Mouse (Mus musculus) embryonic facial prominence, embryonic 14.5 days (tissue): ENCODE data around the gene Tac2. TPM values are rescaled to one million over a fixed set of nuclear protein-coding genes. Genes with fewer than 3 reads are reported as not detected.

Source experiments
- ATAC-seq: fragments of 200-750 bp; cut with Nextera tagmentation; 2 replicates; pipeline ENCODE4 v1.8.0; 2017; ENCODE audit warnings: low read depth, moderate number of reproducible peaks, moderate TSS enrichment
- DNase-seq: peaks from one replicate; pipeline ENCODE4 v3.0.0-alpha.2; 2015; ENCODE audit warnings: low spot score
- H3K27ac ChIP-seq: fragments of 300-500 bp; sonication (generic); replicated peaks from 2 replicates; pipeline ENCODE4 v1.5.1; 2014; ENCODE audit warnings: low read depth, mild to moderate bottlenecking, low read length, moderate library complexity
- H3K27me3 ChIP-seq: fragments of 300-500 bp; sonication (generic); replicated peaks from 2 replicates; pipeline ENCODE4 v1.6.1; 2014; ENCODE audit warnings: low read length; ENCODE audit not compliant: control insufficient read depth, insufficient read depth
- H3K36me3 ChIP-seq: fragments of 300-500 bp; sonication (generic); 2 replicates; pipeline ENCODE4 v1.6.1; 2014; ENCODE audit warnings: low read length, mixed read lengths; ENCODE audit not compliant: control insufficient read depth, insufficient read depth
- H3K4me1 ChIP-seq: fragments of 300-500 bp; sonication (generic); 2 replicates; pipeline ENCODE4 v1.6.1; 2014; ENCODE audit warnings: antibody characterized with exemption, low read length; ENCODE audit not compliant: control insufficient read depth, insufficient read depth
- H3K4me2 ChIP-seq: fragments of 300-500 bp; sonication (generic); 2 replicates; pipeline ENCODE4 v1.6.1; 2014; ENCODE audit warnings: low read depth, mild to moderate bottlenecking, low read length, moderate library complexity, mixed read lengths
- H3K4me3 ChIP-seq: fragments of 300-500 bp; sonication (generic); 2 replicates; pipeline ENCODE4 v1.5.1; 2014; ENCODE audit warnings: low read depth, mild to moderate bottlenecking, low read length
- H3K9ac ChIP-seq: fragments of 300-500 bp; sonication (generic); 2 replicates; pipeline ENCODE4 v1.6.1; 2014; ENCODE audit warnings: low read depth, mild to moderate bottlenecking, low read length, moderate library complexity, mixed read lengths
- H3K9me3 ChIP-seq: fragments of 300-500 bp; sonication (generic); 2 replicates; pipeline ENCODE4 v1.6.1; 2016; ENCODE audit warnings: low read length; ENCODE audit not compliant: control insufficient read depth
- WGBS: fragments of 180-500 bp; shearing (Covaris S2); extraction: QIAGEN DNeasy Blood & Tissue Kit; methylation state at CpG from one replicate; pipeline ENCODE4 v1.1.7; 2014; 5-methylcytosine and 5-hydroxymethylcytosine counted together
- polyA plus RNA-seq: library from polyadenylated mRNA; unstranded; fragments of >200 nt; fragmentation: Nextera tagmentation; extraction: Ambion mirVana; gene quantifications from 2 replicates; pipeline ENCODE4 v1.2.1, GENCODE M21; 2014

Tac2 gene
- polyA plus RNA-seq, 1 experiment from 2014 or later: not detected

DNA sequence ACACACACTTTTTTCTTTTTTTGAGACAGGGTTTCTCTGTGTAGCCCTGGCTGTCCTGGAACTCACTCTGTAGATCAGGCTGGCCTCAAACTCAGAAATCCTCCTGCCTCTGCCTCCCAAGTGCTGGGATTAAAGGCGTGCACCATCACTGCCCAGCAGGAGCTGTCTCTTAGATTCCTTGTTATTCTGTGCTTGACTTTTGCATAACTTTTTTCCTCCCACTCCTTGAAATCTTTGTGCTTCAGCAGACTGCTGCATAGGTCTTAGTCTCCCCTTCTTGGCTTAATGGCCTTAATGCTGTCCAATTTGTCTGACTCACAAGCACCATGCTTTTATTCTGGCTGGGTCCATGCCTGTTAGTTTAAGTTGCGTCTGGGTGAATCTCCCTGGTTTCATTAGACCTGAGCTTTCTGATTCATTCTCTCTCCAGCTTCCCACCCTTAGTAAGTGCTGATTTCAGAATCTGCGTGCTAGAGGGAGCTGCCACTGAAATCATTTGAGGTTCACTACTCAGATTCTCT, 15.4 kb upstream of the Tac2 start:
- H3K4me3 ChIP-seq: no peak overlapping the region
- H3K4me2 ChIP-seq: no peak overlapping the region
- DNase-seq (no peak), ATAC-seq (no peak)
- H3K27ac ChIP-seq: no peak overlapping the region
- no peak overlapping the region for H3K9ac ChIP-seq
- no peaks in the 10 kb centered on the region for H3K9me3 ChIP-seq
- no peaks in the 10 kb centered on the region for H3K36me3 ChIP-seq
- 71% methylated on average over 3 of the region's 3 CpGs for WGBS
- H3K27me3 ChIP-seq: no peaks in the 10 kb centered on the region
- 0 out of 2 replicates have a peak, but pooled peaks cover 2% of the 10 kb centered on the region for H3K4me1 ChIP-seq

GRCm38 (mm10) chr10:127710331-127710730, 13.9 kb upstream of the Tac2 start:
- H3K36me3 ChIP-seq: no peaks in the 10 kb centered on the region
- DNase-seq (no peak), ATAC-seq (no peak)
- H3K27ac ChIP-seq: no peak overlapping the region
- no peak overlapping the region for H3K4me2 ChIP-seq
- no peak overlapping the region for H3K4me3 ChIP-seq
- 0 out of 2 replicates have a peak, but pooled peaks cover 2% of the 10 kb centered on the region for H3K4me1 ChIP-seq
- no peak overlapping the region for H3K9ac ChIP-seq
- H3K9me3 ChIP-seq: no peaks in the 10 kb centered on the region
- 67% methylated on average over 13 of the region's 13 CpGs for WGBS
- H3K27me3 ChIP-seq: no peaks in the 10 kb centered on the region

DNA sequence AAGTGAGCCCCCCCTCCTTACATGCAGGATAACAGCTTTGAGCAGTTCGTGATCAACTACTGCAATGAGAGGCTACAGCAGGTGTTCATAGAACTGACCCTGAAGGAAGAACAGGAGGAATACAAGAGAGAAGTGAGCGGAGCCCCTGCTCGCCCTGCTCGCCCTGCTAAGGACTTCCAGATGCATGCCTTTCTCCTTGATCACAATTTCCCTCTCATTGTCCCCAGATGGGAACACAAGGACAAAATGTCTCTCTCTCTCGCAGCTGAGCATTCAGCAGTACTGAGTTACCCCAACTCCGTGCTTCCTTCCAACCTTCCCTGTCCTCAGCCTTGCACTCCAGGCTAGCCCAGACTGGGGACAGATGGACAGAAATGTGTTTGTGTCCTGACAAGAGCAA, 11.5 kb upstream of the Tac2 start:
- no peak for ATAC-seq
- H3K4me3 ChIP-seq: no peak overlapping the region
- no peak overlapping the region for H3K9ac ChIP-seq
- H3K9me3 ChIP-seq: no peaks in the 10 kb centered on the region
- no peaks in the 10 kb centered on the region for H3K36me3 ChIP-seq
- no peak overlapping the region for H3K4me2 ChIP-seq
- no peak overlapping the region for H3K27ac ChIP-seq
- no peaks in the 10 kb centered on the region for H3K27me3 ChIP-seq
- WGBS: 46% methylated on average over 6 of the region's 6 CpGs
- no peak for DNase-seq
- 0 out of 2 replicates have a peak, but pooled peaks cover 2% of the 10 kb centered on the region for H3K4me1 ChIP-seq

- ATAC-seq: no peak; the same call in 1 of the 2 replicates
- H3K9ac ChIP-seq: peak overlapping the region; percentile 46; the same call in 1 of the 2 replicates
- H3K27me3 ChIP-seq: peaks cover 11% of the 10 kb centered on the region; the same call in 1 of the 2 replicates
- peak overlapping the region; percentile 11; the same call in 1 of the 2 replicates for H3K4me3 ChIP-seq
- peak overlapping the region; percentile 49 for H3K4me2 ChIP-seq
- H3K4me1 ChIP-seq: peaks cover 12% of the 10 kb centered on the region
- H3K36me3 ChIP-seq: no peaks in the 10 kb centered on the region
- no peaks in the 10 kb centered on the region for H3K9me3 ChIP-seq
- peak; percentile 19 for DNase-seq
- H3K27ac ChIP-seq: no peak overlapping the region
- 11% methylated on average over 16 of the region's 20 CpGs for WGBS
Measured at GRCm38 (mm10) chr10:127721671-127722418, 2.4 kb upstream of the Tac2 start.

DNA sequence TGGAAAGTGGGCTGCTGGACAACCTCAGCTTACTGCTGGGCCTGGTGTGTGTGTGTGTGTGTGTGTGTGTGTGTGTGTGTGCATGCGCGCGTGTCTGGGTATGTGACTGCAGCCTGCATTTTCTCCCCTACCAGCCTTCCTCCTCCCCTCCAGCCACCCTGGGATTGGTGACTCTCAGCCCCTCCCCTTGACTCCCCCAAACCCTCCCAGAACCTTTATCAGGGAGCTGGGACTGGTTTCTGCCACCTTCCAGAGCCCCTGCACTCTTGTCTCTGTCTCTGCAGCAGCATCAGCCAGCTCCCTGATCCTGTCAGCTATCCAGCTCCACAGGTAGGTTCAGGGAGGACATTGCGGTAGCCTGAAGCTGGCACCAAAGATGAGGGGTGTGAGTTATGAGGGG, 858 bp downstream of the Tac2 start:
- ATAC-seq (no peak), DNase-seq (no peak)
- no peaks in the 10 kb centered on the region for H3K36me3 ChIP-seq
- H3K4me2 ChIP-seq: no peak overlapping the region
- peaks cover 15% of the 10 kb centered on the region; the same call in 1 of the 2 replicates for H3K27me3 ChIP-seq
- H3K4me3 ChIP-seq: no peak overlapping the region
- H3K27ac ChIP-seq: no peak overlapping the region
- H3K9me3 ChIP-seq: no peaks in the 10 kb centered on the region
- H3K4me1 ChIP-seq: peaks cover 12% of the 10 kb centered on the region
- H3K9ac ChIP-seq: no peak overlapping the region
- WGBS: 81% methylated on average over 4 of the region's 4 CpGs

DNA sequence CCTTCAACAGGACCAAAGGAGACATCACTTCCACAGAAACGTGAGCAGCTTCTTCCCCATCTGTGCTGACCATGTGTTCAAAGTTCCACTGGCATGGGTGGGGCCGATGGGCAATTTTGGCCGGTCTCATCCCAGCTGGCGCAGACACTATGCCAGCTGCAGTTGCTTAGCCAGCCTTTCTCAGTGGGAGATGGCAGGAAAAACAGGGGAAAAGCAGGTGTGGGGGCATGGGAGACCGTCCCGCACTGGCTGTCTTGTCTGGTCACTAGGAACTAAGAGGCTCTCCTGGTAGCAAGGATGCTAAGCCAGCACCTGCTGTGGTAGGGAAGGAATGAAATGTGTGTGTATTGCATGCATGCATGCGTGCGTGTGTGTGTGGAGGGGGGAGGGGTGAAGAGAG, 4.2 kb downstream of the Tac2 start:
- Histone ChIP-seq H3K27ac (no peak overlapping the region), H3K36me3 (no peaks in the 10 kb centered on the region), H3K4me2 (no peak overlapping the region), H3K4me1 (no peaks in the 10 kb centered on the region), H3K9ac (no peak overlapping the region), H3K27me3 (0 out of 2 replicates have a peak, but pooled peaks cover 4% of the 10 kb centered on the region), H3K9me3 (no peaks in the 10 kb centered on the region), H3K4me3 (no peak overlapping the region)
- WGBS: 66% methylated on average over 8 of the region's 8 CpGs
- DNase-seq (no peak), ATAC-seq (no peak)

- Histone ChIP-seq H3K9me3 (no peaks in the 10 kb centered on the region), H3K27me3 (0 out of 2 replicates have a peak, but pooled peaks cover 4% of the 10 kb centered on the region), H3K4me3 (no peak overlapping the region), H3K4me1 (no peaks in the 10 kb centered on the region), H3K27ac (no peak overlapping the region), H3K4me2 (no peak overlapping the region), H3K36me3 (no peaks in the 10 kb centered on the region), H3K9ac (no peak overlapping the region)
- ATAC-seq (no peak), DNase-seq (no peak)
- WGBS: 48% methylated on average over 11 of the region's 11 CpGs
Measured at GRCm38 (mm10) chr10:127730285-127730932, 6.1 kb downstream of the Tac2 start.

GRCm38 (mm10) chr10:127730933-127731310, 6.6 kb downstream of the Tac2 start:
- ATAC-seq: 0 out of 2 replicates have a peak, but pooled peaks have one; percentile 35
- H3K9ac ChIP-seq: no peak overlapping the region
- no peak overlapping the region for H3K4me2 ChIP-seq
- no peak overlapping the region for H3K27ac ChIP-seq
- WGBS: 33% methylated on average over 9 of the region's 9 CpGs
- no peaks in the 10 kb centered on the region for H3K9me3 ChIP-seq
- H3K36me3 ChIP-seq: no peaks in the 10 kb centered on the region
- peak; percentile 56 for DNase-seq
- 0 out of 2 replicates have a peak, but pooled peaks cover 4% of the 10 kb centered on the region for H3K27me3 ChIP-seq
- no peaks in the 10 kb centered on the region for H3K4me1 ChIP-seq
- H3K4me3 ChIP-seq: no peak overlapping the region
